Mouse (Mus musculus): Measurements from ENCODE around the gene Llgl2.

Gene Llgl2

DNA sequence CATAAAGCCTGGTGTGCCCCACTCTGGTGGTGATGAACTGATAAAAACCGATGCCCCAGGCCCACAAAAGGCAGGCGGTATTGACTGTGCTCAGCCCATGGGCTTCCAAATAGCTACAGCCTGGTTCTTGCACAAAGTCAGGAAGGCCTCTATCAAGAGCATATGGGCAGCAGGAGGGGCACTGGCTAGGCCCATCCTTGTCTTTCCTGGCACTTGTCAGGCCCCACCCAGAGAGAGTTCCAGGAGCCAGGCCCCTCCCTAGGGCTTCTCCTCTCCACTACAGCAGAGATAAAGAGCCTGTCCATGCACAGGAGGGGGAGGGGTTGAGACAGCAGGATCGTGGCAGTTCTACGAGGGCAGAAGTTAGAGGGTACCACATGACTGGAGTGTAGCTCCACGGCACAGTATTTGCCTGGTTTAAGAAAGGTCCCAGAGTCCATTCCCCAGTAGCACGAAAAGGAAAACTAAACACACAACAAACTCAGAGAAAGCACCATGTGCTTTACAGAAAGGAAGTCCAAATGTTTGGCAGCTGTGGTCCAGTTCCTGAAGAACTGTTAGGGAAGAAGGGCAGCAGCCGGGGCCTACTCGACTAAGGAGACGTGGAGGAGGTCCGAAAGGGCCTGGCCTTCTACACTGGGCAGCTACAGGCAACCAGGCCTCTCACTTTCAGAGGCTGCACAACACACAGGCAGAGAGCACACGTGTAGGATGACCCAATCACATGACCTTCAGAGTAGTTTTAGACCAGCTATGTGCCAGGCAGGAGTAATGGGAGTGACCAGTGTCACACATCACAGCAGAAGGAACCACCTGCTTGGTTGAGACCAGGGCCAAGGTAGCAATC lies 79.8 kb downstream of the Llgl2 start:
- DNase-seq (ENCODE audit: low spot score in 2 of 2), result peak; percentile 55 to 57

DNA sequence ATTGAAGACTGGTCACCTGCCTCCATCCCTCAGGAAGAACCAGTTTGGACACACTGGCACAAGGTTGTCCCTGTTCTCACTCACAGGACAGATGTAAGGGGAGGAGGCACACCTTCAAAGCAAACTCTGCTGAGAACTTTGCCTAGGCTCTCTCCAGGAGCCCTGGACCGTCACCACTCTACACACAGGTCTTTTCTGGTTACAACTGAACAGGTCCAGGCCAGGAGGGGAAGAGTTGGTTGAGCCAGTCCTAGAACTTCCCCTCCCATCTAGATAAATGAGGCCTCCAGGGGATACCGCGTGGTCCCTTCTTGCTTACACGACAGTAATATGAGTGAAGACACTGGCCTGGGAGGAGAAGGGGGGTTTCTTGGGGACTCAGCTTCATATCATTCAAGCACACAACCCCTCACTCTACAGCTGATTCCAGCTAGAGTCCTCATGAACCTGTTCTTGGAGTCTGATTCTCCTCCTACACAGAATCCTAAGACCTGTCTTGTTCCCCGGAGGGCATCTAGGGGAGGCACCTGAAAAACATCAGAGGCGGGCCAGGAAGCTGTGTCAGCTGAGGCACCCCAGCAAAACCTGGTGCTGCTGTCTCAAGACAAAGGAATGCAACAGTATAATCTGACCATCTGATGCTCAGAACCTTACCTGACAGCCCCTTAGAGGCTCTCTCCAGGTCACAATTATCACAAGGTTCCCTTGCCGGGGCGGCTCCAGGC lies 80.5 kb downstream of the Llgl2 start:
- no peak for DNase-seq (ENCODE audit: low spot score in 2 of 2)
